Mouse (Mus musculus) ES-Bruce4 (cell line): Measurements from ENCODE around the gene Jak2.

Experiments
- CTCF ChIP-seq: IDR thresholded peaks from one replicate; pipeline ENCODE4 v1.8.1; 2011; ENCODE audit warnings: low read depth, low read length
- EP300 ChIP-seq: IDR thresholded peaks from 2 replicates; pipeline ENCODE4 v1.6.1; 2011; ENCODE audit warnings: low read depth, low read length; ENCODE audit not compliant: insufficient read depth

GRCm38 (mm10) chr19:29227941-29228590 is 23.6 kb upstream of the Jak2 start:
- TF ChIP-seq CTCF (no peak), EP300 (no peak)
